Mouse (Mus musculus): ENCODE data around the gene Arhgap42. TPM values are rescaled to one million over a fixed set of nuclear protein-coding genes. Genes with fewer than 3 reads are reported as not detected.

The Arhgap42 gene
- polyA plus RNA-seq, 1 experiment: not detected

DNA sequence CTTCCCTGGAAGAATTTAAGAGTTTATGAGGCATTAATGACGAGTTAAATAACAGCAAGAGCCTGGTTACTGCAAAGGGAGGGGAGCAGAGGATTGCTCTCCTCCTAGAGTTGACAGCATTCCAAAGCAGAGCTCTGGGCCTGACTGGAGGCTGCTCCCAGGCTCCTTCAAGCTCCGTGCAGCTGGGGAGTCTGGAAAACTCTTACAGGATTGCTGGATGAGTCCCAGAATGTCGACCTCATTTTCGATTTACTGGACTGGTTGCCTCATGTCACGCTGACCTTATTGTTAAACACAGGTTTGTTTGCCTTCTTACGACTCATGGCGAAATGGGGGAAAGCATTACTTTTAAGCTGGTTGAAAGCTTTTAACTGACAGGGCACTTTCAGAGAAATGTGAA, 268.7 kb downstream of the Arhgap42 start:
- TF ChIP-seq POLR2A (IDR thresholded peaks at IDR 0.05; ENCODE audit: insufficient read depth, low read depth, low read length): no peak
- no peak for TF ChIP-seq CTCF (IDR thresholded peaks at IDR 0.05; ENCODE audit: insufficient read depth, low read depth, low read length)
- H3K4me1 ChIP-seq (ENCODE audit: control insufficient read depth, insufficient read depth, low read length): no peaks in the 10 kb centered on the region
- H3K27ac ChIP-seq (ENCODE audit: insufficient read depth, low read depth, low read length): no peak overlapping the region
- WGBS: 30% methylated on average over 7 of the region's 7 CpGs
- H3K4me3 ChIP-seq (ENCODE audit: insufficient read depth, low read depth, low read length): no peak overlapping the region

DNA sequence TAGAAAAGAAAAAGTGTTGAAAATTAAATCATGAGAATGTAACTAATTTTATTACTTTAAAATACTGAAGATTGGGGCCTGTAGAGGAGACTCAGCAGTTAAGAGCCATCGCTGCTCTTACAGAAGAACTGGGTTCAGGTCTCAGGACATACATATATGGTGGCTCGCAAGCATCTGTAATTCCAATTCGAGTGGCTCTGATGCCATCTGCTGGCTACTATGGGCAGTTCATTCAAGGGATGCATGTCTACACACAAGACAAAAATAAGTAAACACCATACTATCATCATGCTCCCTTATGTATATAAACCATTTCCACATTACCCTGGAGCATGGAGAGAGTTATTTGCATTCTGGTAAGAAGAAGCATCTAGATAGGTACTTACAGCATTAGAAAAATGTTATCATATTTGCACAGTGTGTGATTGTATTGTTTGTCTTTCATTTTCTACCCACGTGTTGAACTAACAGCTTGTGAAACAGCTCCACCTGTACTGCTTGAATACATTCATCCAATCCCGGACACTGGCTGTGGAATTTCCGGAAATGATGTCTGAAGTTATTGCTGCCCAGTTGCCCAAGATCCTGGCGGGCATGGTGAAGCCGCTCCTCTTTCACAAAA, 274.3 kb downstream of the Arhgap42 start:
- Histone ChIP-seq H3K27ac (ENCODE audit: insufficient read depth, low read depth, low read length) (no peak overlapping the region), H3K4me1 (ENCODE audit: control insufficient read depth, insufficient read depth, low read length) (no peaks in the 10 kb centered on the region), H3K4me3 (ENCODE audit: insufficient read depth, low read depth, low read length) (no peak overlapping the region)
- TF ChIP-seq POLR2A (IDR thresholded peaks at IDR 0.05; ENCODE audit: insufficient read depth, low read depth, low read length) (no peak), CTCF (IDR thresholded peaks at IDR 0.05; ENCODE audit: insufficient read depth, low read depth, low read length) (no peak)
- WGBS: 66% methylated on average over 8 of the region's 8 CpGs

GRCm38 (mm10) chr9:8953306-8953705, 285.6 kb downstream of the Arhgap42 start:
- Histone ChIP-seq H3K4me3 (ENCODE audit: insufficient read depth, low read depth, low read length) (no peak overlapping the region), H3K4me1 (ENCODE audit: control insufficient read depth, insufficient read depth, low read length) (no peaks in the 10 kb centered on the region), H3K27ac (ENCODE audit: insufficient read depth, low read depth, low read length) (no peak overlapping the region)
- TF ChIP-seq CTCF (IDR thresholded peaks at IDR 0.05; ENCODE audit: insufficient read depth, low read depth, low read length) (no peak), POLR2A (IDR thresholded peaks at IDR 0.05; ENCODE audit: insufficient read depth, low read depth, low read length) (no peak)
